In genomic region chr4:48332453-48333051, GRCm38 (mm10) we compare ENCODE assay signal across 24 mouse cellular contexts. TPM values are rescaled to one million over a fixed set of nuclear protein-coding genes. Genes with fewer than 3 reads are reported as not detected.
A peak's percentile ranks its signal among the peaks of the same experiment; 100 is the strongest.
DNase-seq lines count a peak whose midpoint lies in the region; ATAC-seq and TF ChIP-seq lines count a peak whose summit lies in the region.
"Had no signal": no experiment of that assay in that cellular context is flagged by ENCODE, and none has a peak within 500 bp of the region (broad histone marks: within the 10 kb centered on the region; RNA-seq: fewer than 3 reads in every experiment).

No protein-coding gene starts in this region.

- no peak overlapping the region for H3K27ac ChIP-seq in lung, postnatal 0 days (ENCODE audit: low read length)
- peak overlapping the region; percentile 59 for H3K27ac ChIP-seq in liver, postnatal 0 days (ENCODE audit: low read depth)
- H3K27ac ChIP-seq in heart, adult 2 months, result no peak overlapping the region
- H3K27ac ChIP-seq: embryonic facial prominence, embryonic 10.5 days; kidney, postnatal 0 days; layer of hippocampus, adult 2 months; left cerebral cortex, adult 2 months; limb, embryonic 12.5 days; midbrain, embryonic 10.5 days; neural tube, embryonic 15.5 days had no signal

- H3K36me3 ChIP-seq in lung, postnatal 0 days (ENCODE audit: insufficient read depth, low read length), result no peaks in the 10 kb centered on the region
- H3K36me3 ChIP-seq in C2C12 (ENCODE audit: control insufficient read depth, insufficient read depth), result no peaks in the 10 kb centered on the region
- no peaks in the 10 kb centered on the region for H3K36me3 ChIP-seq in liver, postnatal 0 days (replicated peaks; ENCODE audit: insufficient read depth, low read length)
- no peaks in the 10 kb centered on the region for H3K36me3 ChIP-seq in heart, adult 2 months (ENCODE audit: control insufficient read depth, insufficient read depth, low read length)
- H3K36me3 ChIP-seq: embryonic facial prominence, embryonic 10.5 days; limb, embryonic 12.5 days; midbrain, embryonic 10.5 days; neural tube, embryonic 15.5 days had no signal

- no peaks in the 10 kb centered on the region for H3K27me3 ChIP-seq in lung, postnatal 0 days (replicated peaks; ENCODE audit: insufficient read depth, low read length)
- no peaks in the 10 kb centered on the region for H3K27me3 ChIP-seq in C2C12 (ENCODE audit: control insufficient read depth, insufficient read depth, insufficient read length)
- H3K27me3 ChIP-seq in liver, postnatal 0 days (ENCODE audit: insufficient read depth, low read length), result no peaks in the 10 kb centered on the region
- H3K27me3 ChIP-seq in heart, adult 2 months (ENCODE audit: control insufficient read depth, insufficient read depth, low read length), result no peaks in the 10 kb centered on the region
- H3K27me3 ChIP-seq: limb, embryonic 12.5 days; neural tube, embryonic 15.5 days had no signal

- H3K9me3 ChIP-seq in lung, postnatal 0 days (ENCODE audit: low read length), result no peaks in the 10 kb centered on the region
- H3K9me3 ChIP-seq in liver, postnatal 0 days (ENCODE audit: low read length), result no peaks in the 10 kb centered on the region
- H3K9me3 ChIP-seq: embryonic facial prominence, embryonic 10.5 days; limb, embryonic 12.5 days; midbrain, embryonic 10.5 days; neural tube, embryonic 15.5 days had no signal

- H3K4me3 ChIP-seq in lung, postnatal 0 days (ENCODE audit: low read depth, low read length), result no peak overlapping the region
- H3K4me3 ChIP-seq in C2C12 (ENCODE audit: insufficient read depth, poor library complexity, severe bottlenecking), result no peak overlapping the region
- H3K4me3 ChIP-seq in liver, postnatal 0 days (ENCODE audit: low read depth, low read length), result no peak overlapping the region
- H3K4me3 ChIP-seq in heart, adult 2 months, result no peak overlapping the region
- H3K4me3 ChIP-seq: embryonic facial prominence, embryonic 10.5 days; erythroblast, embryonic 14.5 days; layer of hippocampus, adult 2 months; left cerebral cortex, adult 2 months; limb, embryonic 12.5 days; midbrain, embryonic 10.5 days; neural tube, embryonic 15.5 days had no signal

- H3K9ac ChIP-seq in lung, postnatal 0 days (replicated peaks; ENCODE audit: low read depth), result no peak overlapping the region
- no peak overlapping the region for H3K9ac ChIP-seq in liver, postnatal 0 days (replicated peaks)
- no peak overlapping the region for H3K9ac ChIP-seq in heart, adult 2 months (ENCODE audit: low read depth, low read length)
- H3K9ac ChIP-seq: forebrain, postnatal 0 days; limb, embryonic 12.5 days; neural tube, embryonic 15.5 days had no signal

- TF ChIP-seq CTCF in lung, postnatal 0 days (IDR thresholded peaks at IDR 0.05), result no peak
- no peak for TF ChIP-seq CTCF in C2C12 (IDR thresholded peaks at IDR 0.05; ENCODE audit: control insufficient read depth, insufficient read depth, insufficient read length)
- TF ChIP-seq CTCF in liver, postnatal 0 days (IDR thresholded peaks at IDR 0.05; ENCODE audit: low read depth), result no peak
- no peak for TF ChIP-seq CTCF in heart, adult 2 months (IDR thresholded peaks at IDR 0.05)

- H3K4me2 ChIP-seq in lung, postnatal 0 days (replicated peaks; ENCODE audit: low read depth, low read length), result no peak overlapping the region
- 0 out of 2 replicates have a peak overlapping the region, but pooled peaks have one; percentile 18 for H3K4me2 ChIP-seq in liver, postnatal 0 days (ENCODE audit: low read depth, low read length)
- H3K4me2 ChIP-seq: heart, embryonic 11.5 days; limb, embryonic 12.5 days; neural tube, embryonic 15.5 days had no signal

- no peak for TF ChIP-seq EP300 in lung, postnatal 0 days (IDR thresholded peaks at IDR 0.05)
- TF ChIP-seq EP300 in liver, postnatal 0 days (IDR thresholded peaks at IDR 0.05; ENCODE audit: low read depth), result peak; percentile 50; the same call in 1 of the 2 replicates
- TF ChIP-seq EP300 in heart, adult 2 months (IDR thresholded peaks at IDR 0.05; ENCODE audit: insufficient read depth, low read depth, low read length), result no peak

- no peak for TF ChIP-seq POLR2A in heart, adult 2 months (IDR thresholded peaks at IDR 0.05; ENCODE audit: insufficient read depth, low read depth, low read length)

- H3K4me1 ChIP-seq in lung, postnatal 0 days (ENCODE audit: insufficient read depth, low read depth, low read length), result no peaks in the 10 kb centered on the region
- H3K4me1 ChIP-seq in liver, postnatal 0 days (ENCODE audit: insufficient read depth), result 0 out of 2 replicates have a peak, but pooled peaks cover 2% of the 10 kb centered on the region
- no peaks in the 10 kb centered on the region for H3K4me1 ChIP-seq in heart, adult 2 months (ENCODE audit: control insufficient read depth, insufficient read depth, low read length)
- H3K4me1 ChIP-seq: limb, embryonic 12.5 days had no signal

- 62% methylated on average over 6 of the region's 6 CpGs for WGBS in lung, postnatal 0 days
- 57% methylated on average over 6 of the region's 6 CpGs for WGBS in liver, postnatal 0 days (ENCODE audit: insufficient replicate concordance)
- 79% methylated on average over 6 of the region's 6 CpGs for WGBS in heart, adult 2 months

- DNase-seq in lung, postnatal 0 days (ENCODE audit: low spot score), result peak; percentile 31
- DNase-seq in lung, postnatal 25 days (ENCODE audit: low spot score), result no peak
- peak; percentile 14 for DNase-seq in adrenal gland, postnatal 10 days
- DNase-seq in liver, postnatal 0 days, result peak; percentile 28
- DNase-seq in B cell, adult 2 months, result no peak
- DNase-seq in heart, adult 2 months, result no peak
- DNase-seq: cerebellum, adult 11 months; cerebellum, postnatal 25 days; forebrain, postnatal 0 days; heart, postnatal 36 days; lung, postnatal 10 days; spleen, adult 18-20 months; thymus, postnatal 14 days had no signal

- H3ac ChIP-seq in C2C12 (ENCODE audit: control insufficient read depth, insufficient read length, low read depth), result no peak overlapping the region

- no peak; the same call in 1 of the 2 replicates for ATAC-seq in lung, postnatal 0 days
- peak; percentile 96 for ATAC-seq in liver, postnatal 0 days
- ATAC-seq: forebrain, postnatal 0 days; hindbrain, embryonic 16.5 days had no signal

- intact Hi-C loops in heart, adult 2 months (cut with DNase I), result no loop called here

- no peaks in the 10 kb centered on the region for H3K79me2 ChIP-seq in C2C12 (ENCODE audit: control insufficient read depth, insufficient read depth)
- H3K79me2 ChIP-seq in heart, adult 2 months (replicated peaks; ENCODE audit: control insufficient read depth, insufficient read depth, low read length), result no peaks in the 10 kb centered on the region

- no peaks in the 10 kb centered on the region for H3K79me3 ChIP-seq in C2C12 (ENCODE audit: low read depth)

TF ChIP-seq in C2C12, 6 proteins besides CTCF, POLR2A, EP300 and RAD21:
- TF ChIP-seq CEBPB (IDR thresholded peaks at IDR 0.05; ENCODE audit: low read depth), result peak; percentile 44
- TF ChIP-seq MYOG (IDR thresholded peaks at IDR 0.05; ENCODE audit: control insufficient read depth, extremely low read depth, insufficient read length), result no peak
TF ChIP-seq in C2C12: peak in this region for 1.

RNA-seq across cellular contexts. Expression of gene Invs, which starts 53.0 kb away (rescaled TPM):
- 3.5 and 4.5 TPM in 2 replicates for polyA plus RNA-seq in lung, postnatal 0 days (2015; fragmentation: Nextera tagmentation; extraction: Ambion mirVana)
- polyA plus RNA-seq in C2C12 (2012; fragmentation: generic; extraction: Trizol), result 2.8 TPM
- total RNA-seq in adrenal gland, postnatal 10 days (2021), result 1 to 10 TPM; 8.4 to 9.3 TPM
- 1.2 and 1.3 TPM in 2 replicates for polyA plus RNA-seq in liver, postnatal 0 days (2015; fragmentation: Nextera tagmentation; extraction: Ambion mirVana)
- total RNA-seq in heart, adult 2 months (2021), result 1 to 10 TPM; 2.6 to 2.9 TPM
- 1.4 and 2.4 TPM in 2 replicates for polyA plus RNA-seq in heart, adult 2 months (2012; rRNA removed)

RNA-seq across cellular contexts. Expression of gene Erp44, which starts 53.2 kb away (rescaled TPM):
- polyA plus RNA-seq in lung, postnatal 0 days (2015; fragmentation: Nextera tagmentation; extraction: Ambion mirVana), result 72.4 and 82.9 TPM in 2 replicates
- polyA plus RNA-seq in C2C12 (2012; fragmentation: generic; extraction: Trizol), result 20.2 TPM
- 10 to 100 TPM; 48.7 to 53.9 TPM for total RNA-seq in adrenal gland, postnatal 10 days (2021)
- polyA plus RNA-seq in liver, postnatal 0 days (2015; fragmentation: Nextera tagmentation; extraction: Ambion mirVana), result 66.0 and 69.3 TPM in 2 replicates
- 10 to 100 TPM; 30.1 to 30.8 TPM for total RNA-seq in heart, adult 2 months (2021)
- polyA plus RNA-seq in heart, adult 2 months (2012; rRNA removed), result 10.7 and 15.8 TPM in 2 replicates

Comparison
In these comparisons a context has a peak if more than half of its experiments do, and no peak if none do; other contexts are left out.
1. DNase-seq: peak in lung, postnatal 0 days (single experiment), adrenal gland, postnatal 10 days (single experiment) and liver, postnatal 0 days (single experiment); none in lung, postnatal 25 days (single experiment), B cell, adult 2 months (0 of 2) and heart, adult 2 months (0 of 2).